Mouse (Mus musculus) forebrain, embryonic 16.5 days (tissue): Measurements from ENCODE around the gene Qprt. TPM values are rescaled to one million over a fixed set of nuclear protein-coding genes. Genes with fewer than 3 reads are reported as not detected.

Experiments
- polyA plus RNA-seq: library from polyadenylated mRNA; unstranded; fragments of >200 nt; fragmentation: Nextera tagmentation; extraction: Ambion mirVana; gene quantifications from 2 replicates; pipeline ENCODE4 v1.2.1, GENCODE M21; 2015

Qprt gene
- polyA plus RNA-seq, 1 experiment from 2014 or later, result 0.28 TPM

Other genes starting within 250 kb of the Qprt start
- 55.3 and 65.6 TPM in 2 replicates for gene Taok2, start 237.5 kb downstream of the Qprt start, polyA plus RNA-seq
- gene Tmem219, start 199.3 kb downstream of the Qprt start, polyA plus RNA-seq, result 33.3 and 37.3 TPM in 2 replicates
- gene Kctd13, start 193.3 kb downstream of the Qprt start, polyA plus RNA-seq, result 131 and 132 TPM in 2 replicates
- gene Asphd1, start 172.6 kb downstream of the Qprt start, polyA plus RNA-seq, result 4.8 and 8.5 TPM in 2 replicates
- 26.1 and 30.6 TPM in 2 replicates for gene Sez6l2, start 171.7 kb downstream of the Qprt start, polyA plus RNA-seq
- 115 and 122 TPM in 2 replicates for gene Cdipt, start 146.3 kb downstream of the Qprt start, polyA plus RNA-seq
- 0.45 and 1.2 TPM in 2 replicates for gene Cdiptos, start 146.1 kb downstream of the Qprt start, polyA plus RNA-seq
- gene Mvp, start 107.6 kb downstream of the Qprt start, polyA plus RNA-seq, result 3.0 and 3.7 TPM in 2 replicates
- gene Pagr1b, start 105.7 kb downstream of the Qprt start, polyA plus RNA-seq, result not detected in 2 replicates
- gene Pagr1a, start 104.9 kb downstream of the Qprt start, polyA plus RNA-seq, result 22.9 and 39.8 TPM in 2 replicates
- 54.8 and 74.1 TPM in 2 replicates for gene Gm42742, start 101.1 kb downstream of the Qprt start, polyA plus RNA-seq
- 21.1 and 29.9 TPM in 2 replicates for gene Prrt2, start 101.0 kb downstream of the Qprt start, polyA plus RNA-seq
- 57.9 and 58.8 TPM in 2 replicates for gene Maz, start 95.2 kb downstream of the Qprt start, polyA plus RNA-seq
- 52.9 and 61.2 TPM in 2 replicates for gene Kif22, start 79.8 kb downstream of the Qprt start, polyA plus RNA-seq
- not detected in 2 replicates for gene Zg16, start 34.9 kb downstream of the Qprt start, polyA plus RNA-seq
- 1.5 and 1.9 TPM in 2 replicates for gene AI467606, start 30.9 kb downstream of the Qprt start, polyA plus RNA-seq
- 0.09 TPM in 1 of 2 replicates, not detected in the other for gene Spn, start 15.6 kb upstream of the Qprt start, polyA plus RNA-seq
- 88.2 and 91.0 TPM in 2 replicates for gene Cd2bp2, start 73.8 kb upstream of the Qprt start, polyA plus RNA-seq
- 24.9 and 31.0 TPM in 2 replicates for gene Tbc1d10b, start 86.2 kb upstream of the Qprt start, polyA plus RNA-seq
- 4.1 and 8.3 TPM in 2 replicates for gene Mylpf, start 86.7 kb upstream of the Qprt start, polyA plus RNA-seq
- 66.1 and 69.3 TPM in 2 replicates for gene Zfp553, start 110.8 kb upstream of the Qprt start, polyA plus RNA-seq
- gene Sept1, start 110.9 kb upstream of the Qprt start, polyA plus RNA-seq, result 18.8 and 26.5 TPM in 2 replicates
- 59.1 and 66.6 TPM in 2 replicates for gene Zfp771, start 122.0 kb upstream of the Qprt start, polyA plus RNA-seq
- 143 and 147 TPM in 2 replicates for gene Dctpp1, start 138.5 kb upstream of the Qprt start, polyA plus RNA-seq
- 48.3 and 49.2 TPM in 2 replicates for gene Sephs2, start 151.8 kb upstream of the Qprt start, polyA plus RNA-seq
- 0.16 and 0.20 TPM in 2 replicates for gene Itgal, start 174.0 kb upstream of the Qprt start, polyA plus RNA-seq
- 10.5 and 10.6 TPM in 2 replicates for gene Zfp768, start 223.4 kb upstream of the Qprt start, polyA plus RNA-seq